Mouse (Mus musculus): ENCODE data around the gene Clk2. TPM values are rescaled to one million over a fixed set of nuclear protein-coding genes. Genes with fewer than 3 reads are reported as not detected.
A peak's percentile ranks its signal among the peaks of the same experiment; 100 is the strongest.

The Clk2 gene
- total and polyA plus RNA-seq, 2 experiments = 7.4 to 23.9 TPM

- Histone ChIP-seq H3K79me2 (ENCODE audit: control insufficient read depth, insufficient read depth, low read length) (peaks cover 5% of the 10 kb centered on the region; the same call in 1 of the 2 replicates), H3K36me3 (ENCODE audit: control insufficient read depth, insufficient read depth, low read length) (peaks cover 12% of the 10 kb centered on the region; the same call in 1 of the 2 replicates), H3K27me3 (ENCODE audit: control insufficient read depth, insufficient read depth, low read length) (no peaks in the 10 kb centered on the region), H3K4me3 (ENCODE audit: insufficient read depth, low read depth, low read length) (no peak overlapping the region), H3K9ac (ENCODE audit: low read depth, low read length) (no peak overlapping the region), H3K4me1 (ENCODE audit: control insufficient read depth, insufficient read depth, low read length) (peaks cover 4% of the 10 kb centered on the region), H3K27ac (replicated peaks; ENCODE audit: insufficient read depth, low read depth, low read length) (no peak overlapping the region)
- whole genome bisulfite sequencing = 87% methylated on average over 2 of the region's 2 CpGs
- DNase-seq (ENCODE audit: extremely low read depth, low read depth, low spot score) = no peak
- no peak for TF ChIP-seq POLR2A (IDR thresholded peaks at IDR 0.05; ENCODE audit: extremely low read depth, insufficient read depth, low read length)
- no peak for TF ChIP-seq CTCF (IDR thresholded peaks at IDR 0.05; ENCODE audit: low read depth, low read length)
Measured at GRCm38 (mm10) chr3:89206695-89207094, 42.1 kb downstream of the Clk2 start.

- Histone ChIP-seq H3K4me3 (ENCODE audit: insufficient read depth, low read depth, low read length) (no peak overlapping the region), H3K9ac (ENCODE audit: low read depth, low read length) (no peak overlapping the region), H3K27me3 (ENCODE audit: control insufficient read depth, insufficient read depth, low read length) (no peaks in the 10 kb centered on the region), H3K79me2 (ENCODE audit: control insufficient read depth, insufficient read depth, low read length) (peaks cover 3% of the 10 kb centered on the region; the same call in 1 of the 2 replicates), H3K27ac (replicated peaks; ENCODE audit: insufficient read depth, low read depth, low read length) (no peak overlapping the region), H3K4me1 (ENCODE audit: control insufficient read depth, insufficient read depth, low read length) (peaks cover 3% of the 10 kb centered on the region), H3K36me3 (ENCODE audit: control insufficient read depth, insufficient read depth, low read length) (peaks cover 12% of the 10 kb centered on the region; the same call in 1 of the 2 replicates)
- DNase-seq (ENCODE audit: extremely low read depth, low read depth, low spot score) = no peak
- 93% methylated on average over 13 of the region's 13 CpGs for WGBS
- TF ChIP-seq POLR2A (IDR thresholded peaks at IDR 0.05; ENCODE audit: extremely low read depth, insufficient read depth, low read length) = no peak
- TF ChIP-seq CTCF (IDR thresholded peaks at IDR 0.05; ENCODE audit: low read depth, low read length) = no peak
Measured at GRCm38 (mm10) chr3:89208075-89208657, 43.6 kb downstream of the Clk2 start.

DNA sequence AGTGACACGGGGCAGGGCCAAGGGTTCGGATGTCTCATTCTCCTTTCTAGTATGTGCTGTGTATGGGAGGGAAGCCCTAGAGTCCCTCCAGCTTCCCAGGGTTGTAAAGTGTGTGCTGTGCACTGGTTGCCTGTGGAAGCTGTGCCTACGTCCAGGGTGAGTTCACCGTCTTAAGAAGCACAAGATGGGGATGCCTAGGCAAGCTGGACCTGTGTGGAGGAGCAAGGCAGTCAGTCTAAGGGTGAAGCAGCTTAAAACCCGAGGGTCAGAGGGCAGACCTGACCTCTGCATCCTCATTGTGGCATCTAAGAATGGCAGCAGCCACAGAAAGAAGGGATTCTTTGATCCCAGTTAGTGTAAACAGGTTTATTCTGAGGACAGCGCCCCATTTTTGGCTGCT lies 44.1 kb downstream of the Clk2 start:
- DNase-seq (ENCODE audit: extremely low read depth, low read depth, low spot score) = no peak
- TF ChIP-seq POLR2A (IDR thresholded peaks at IDR 0.05; ENCODE audit: extremely low read depth, insufficient read depth, low read length) = no peak
- no peak for TF ChIP-seq CTCF (IDR thresholded peaks at IDR 0.05; ENCODE audit: low read depth, low read length)
- peaks cover 12% of the 10 kb centered on the region; the same call in 1 of the 2 replicates for H3K36me3 ChIP-seq (ENCODE audit: control insufficient read depth, insufficient read depth, low read length)
- H3K27ac ChIP-seq (replicated peaks; ENCODE audit: insufficient read depth, low read depth, low read length) = no peak overlapping the region
- no peak overlapping the region for H3K4me3 ChIP-seq (ENCODE audit: insufficient read depth, low read depth, low read length)
- H3K27me3 ChIP-seq (ENCODE audit: control insufficient read depth, insufficient read depth, low read length) = no peaks in the 10 kb centered on the region
- no peaks in the 10 kb centered on the region for H3K4me1 ChIP-seq (ENCODE audit: control insufficient read depth, insufficient read depth, low read length)
- 90% methylated on average over 6 of the region's 6 CpGs for WGBS
- no peaks in the 10 kb centered on the region for H3K79me2 ChIP-seq (ENCODE audit: control insufficient read depth, insufficient read depth, low read length)
- H3K9ac ChIP-seq (ENCODE audit: low read depth, low read length) = no peak overlapping the region

GRCm38 (mm10) chr3:89209731-89210130 lies 45.1 kb downstream of the Clk2 start:
- Histone ChIP-seq H3K79me2 (ENCODE audit: control insufficient read depth, insufficient read depth, low read length) (no peaks in the 10 kb centered on the region), H3K36me3 (ENCODE audit: control insufficient read depth, insufficient read depth, low read length) (peaks cover 9% of the 10 kb centered on the region; the same call in 1 of the 2 replicates), H3K27me3 (ENCODE audit: control insufficient read depth, insufficient read depth, low read length) (no peaks in the 10 kb centered on the region), H3K4me1 (ENCODE audit: control insufficient read depth, insufficient read depth, low read length) (no peaks in the 10 kb centered on the region; the same call in 1 of the 2 replicates), H3K4me3 (ENCODE audit: insufficient read depth, low read depth, low read length) (no peak overlapping the region), H3K27ac (replicated peaks; ENCODE audit: insufficient read depth, low read depth, low read length) (no peak overlapping the region), H3K9ac (ENCODE audit: low read depth, low read length) (no peak overlapping the region)
- WGBS = 95% methylated on average over 7 of the region's 7 CpGs
- no peak for DNase-seq (ENCODE audit: extremely low read depth, low read depth, low spot score)
- TF ChIP-seq CTCF (IDR thresholded peaks at IDR 0.05; ENCODE audit: low read depth, low read length) = no peak
- no peak for TF ChIP-seq POLR2A (IDR thresholded peaks at IDR 0.05; ENCODE audit: extremely low read depth, insufficient read depth, low read length)

- Histone ChIP-seq H3K4me1 (ENCODE audit: control insufficient read depth, insufficient read depth, low read length) (no peaks in the 10 kb centered on the region; the same call in 1 of the 2 replicates), H3K27me3 (ENCODE audit: control insufficient read depth, insufficient read depth, low read length) (no peaks in the 10 kb centered on the region), H3K27ac (replicated peaks; ENCODE audit: insufficient read depth, low read depth, low read length) (no peak overlapping the region), H3K4me3 (ENCODE audit: insufficient read depth, low read depth, low read length) (no peak overlapping the region), H3K9ac (ENCODE audit: low read depth, low read length) (no peak overlapping the region), H3K36me3 (ENCODE audit: control insufficient read depth, insufficient read depth, low read length) (peaks cover 7% of the 10 kb centered on the region; the same call in 1 of the 2 replicates), H3K79me2 (ENCODE audit: control insufficient read depth, insufficient read depth, low read length) (no peaks in the 10 kb centered on the region)
- peak; percentile 28 for DNase-seq (ENCODE audit: extremely low read depth, low read depth, low spot score)
- TF ChIP-seq CTCF (IDR thresholded peaks at IDR 0.05; ENCODE audit: low read depth, low read length) (no peak), POLR2A (IDR thresholded peaks at IDR 0.05; ENCODE audit: extremely low read depth, insufficient read depth, low read length) (no peak)
- WGBS = 52% methylated on average over 13 of the region's 13 CpGs
Measured at GRCm38 (mm10) chr3:89210162-89210561, 45.6 kb downstream of the Clk2 start.

GRCm38 (mm10) chr3:89210731-89211130 lies 46.1 kb downstream of the Clk2 start:
- no peaks in the 10 kb centered on the region for H3K79me2 ChIP-seq (ENCODE audit: control insufficient read depth, insufficient read depth, low read length)
- TF ChIP-seq CTCF (IDR thresholded peaks at IDR 0.05; ENCODE audit: low read depth, low read length) = no peak
- no peak for TF ChIP-seq POLR2A (IDR thresholded peaks at IDR 0.05; ENCODE audit: extremely low read depth, insufficient read depth, low read length)
- H3K27ac ChIP-seq (replicated peaks; ENCODE audit: insufficient read depth, low read depth, low read length) = no peak overlapping the region
- peaks cover 5% of the 10 kb centered on the region; the same call in 1 of the 2 replicates for H3K36me3 ChIP-seq (ENCODE audit: control insufficient read depth, insufficient read depth, low read length)
- no peaks in the 10 kb centered on the region for H3K27me3 ChIP-seq (ENCODE audit: control insufficient read depth, insufficient read depth, low read length)
- no peak overlapping the region for H3K9ac ChIP-seq (ENCODE audit: low read depth, low read length)
- WGBS = 56% methylated on average over 7 of the region's 7 CpGs
- H3K4me1 ChIP-seq (ENCODE audit: control insufficient read depth, insufficient read depth, low read length) = no peaks in the 10 kb centered on the region; the same call in 1 of the 2 replicates
- no peak for DNase-seq (ENCODE audit: extremely low read depth, low read depth, low spot score)
- H3K4me3 ChIP-seq (ENCODE audit: insufficient read depth, low read depth, low read length) = no peak overlapping the region
